Mouse (Mus musculus): ENCODE measurements around the gene Tsen2. TPM values are rescaled to one million over a fixed set of nuclear protein-coding genes. Genes with fewer than 3 reads are reported as not detected.

Tsen2 gene
- 35.0 and 36.9 TPM in 2 replicates for polyA plus RNA-seq (2015; fragmentation: Nextera tagmentation; extraction: Ambion mirVana)

DNA sequence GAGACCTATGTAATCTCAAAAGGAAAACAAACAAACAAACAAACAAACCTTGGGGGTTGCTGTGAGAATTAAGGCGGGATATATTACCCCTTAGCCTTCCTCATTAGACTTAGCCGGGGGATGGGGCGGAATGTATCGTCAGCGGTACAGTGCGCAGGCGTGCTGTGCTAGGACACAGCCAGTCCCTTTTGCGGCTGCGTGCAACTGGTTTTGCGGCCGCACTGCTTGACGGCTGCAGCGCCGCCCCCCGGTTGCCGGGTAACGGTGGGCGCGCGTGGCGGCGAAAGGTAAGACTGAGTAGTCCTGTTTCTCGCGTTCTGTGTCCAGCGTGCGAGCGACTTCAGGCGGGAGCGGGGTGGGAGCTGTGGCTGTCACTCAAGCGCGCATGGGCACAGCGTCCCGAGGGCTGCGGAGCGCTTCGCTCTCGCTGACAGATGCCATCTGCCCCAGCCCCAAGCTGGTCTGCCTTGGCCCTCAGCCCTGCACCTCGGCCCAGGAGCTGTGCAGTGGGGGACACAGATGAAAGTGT, at the start of gene Tsen2:
Gene Tsen2, plus strand, starts transcription at position 223 of the 529 bp plus-strand sequence.
- Histone ChIP-seq H3K27ac (peak within 1 kb of the TSS; percentile 73), H3K4me2 (peak within 1 kb of the TSS; percentile 77), H3K36me3 (ENCODE audit: poor library complexity, severe bottlenecking) (peaks cover 19% of the 10 kb centered on the region), H3K9ac (peak within 1 kb of the TSS; percentile 81), H3K4me1 (peaks cover 12% of the 10 kb centered on the region; the same call in 1 of the 2 replicates), H3K4me3 (peak within 1 kb of the TSS; percentile 71), H3K9me3 (replicated peaks) (no peaks in the 10 kb centered on the region), H3K27me3 (no peaks in the 10 kb centered on the region)
- peak; percentile 96 for ATAC-seq
- under 1% methylated on average over 38 of the region's 38 CpGs for WGBS

DNA sequence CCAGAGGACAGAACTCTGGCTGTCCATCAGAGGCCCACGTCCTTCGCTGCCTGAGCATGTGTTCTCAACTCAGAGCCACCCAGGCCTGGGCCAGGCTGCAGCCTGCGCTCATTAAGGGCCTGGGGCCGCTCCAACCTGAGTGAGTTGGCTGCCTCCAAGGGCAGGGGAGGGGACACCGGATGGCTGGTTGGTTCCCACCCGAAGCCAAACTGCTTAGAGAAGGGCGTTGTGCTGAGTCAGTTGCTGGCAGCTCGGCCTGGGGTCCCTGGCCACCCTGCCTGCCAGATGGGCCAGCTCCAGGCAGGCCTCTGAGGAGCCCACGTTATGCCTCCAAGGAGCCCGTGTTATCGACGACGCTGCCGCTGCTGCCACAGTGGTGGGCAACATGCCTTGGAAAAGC, 44.9 kb upstream of the Tsen2 start:
- Histone ChIP-seq H3K27me3 (no peaks in the 10 kb centered on the region), H3K9me3 (replicated peaks) (no peaks in the 10 kb centered on the region), H3K27ac (no peak overlapping the region), H3K4me3 (no peak overlapping the region), H3K36me3 (ENCODE audit: poor library complexity, severe bottlenecking) (no peaks in the 10 kb centered on the region), H3K4me1 (no peaks in the 10 kb centered on the region), H3K4me2 (no peak overlapping the region), H3K9ac (no peak overlapping the region)
- peak; percentile 59; the same call in 1 of the 2 replicates for ATAC-seq
- 76% methylated on average over 14 of the region's 14 CpGs for WGBS

GRCm38 (mm10) chr6:115500234-115500633, 44.2 kb upstream of the Tsen2 start:
- no peak for ATAC-seq
- no peak overlapping the region for H3K4me2 ChIP-seq
- WGBS: 84% methylated on average over 10 of the region's 10 CpGs
- H3K27ac ChIP-seq: no peak overlapping the region
- H3K9me3 ChIP-seq (replicated peaks): no peaks in the 10 kb centered on the region
- H3K4me1 ChIP-seq: no peaks in the 10 kb centered on the region
- H3K9ac ChIP-seq: no peak overlapping the region
- H3K4me3 ChIP-seq: no peak overlapping the region
- H3K27me3 ChIP-seq: no peaks in the 10 kb centered on the region
- H3K36me3 ChIP-seq (ENCODE audit: poor library complexity, severe bottlenecking): no peaks in the 10 kb centered on the region

DNA sequence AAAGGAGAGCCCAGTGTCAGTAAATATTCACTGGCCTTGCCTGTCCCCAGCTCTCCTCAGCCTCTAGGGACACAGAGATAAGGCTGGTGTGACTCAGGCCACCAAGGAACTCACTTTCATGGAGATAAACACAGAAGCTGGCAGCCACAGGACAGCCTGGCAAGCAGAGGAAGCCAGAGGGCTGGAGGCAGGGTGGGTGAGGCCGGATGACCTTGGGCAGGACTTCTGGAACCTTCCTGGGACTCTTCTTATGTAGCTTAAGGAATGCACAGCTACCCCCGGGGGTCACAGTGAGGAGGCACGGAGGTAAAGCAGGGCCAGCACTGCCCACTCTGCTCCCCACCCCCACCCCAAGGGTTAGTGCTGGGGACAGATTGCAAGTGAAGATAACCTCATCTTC, 43.3 kb upstream of the Tsen2 start:
- Histone ChIP-seq H3K9ac (no peak overlapping the region), H3K4me3 (no peak overlapping the region), H3K4me1 (no peaks in the 10 kb centered on the region), H3K4me2 (no peak overlapping the region), H3K27me3 (no peaks in the 10 kb centered on the region), H3K27ac (no peak overlapping the region), H3K9me3 (replicated peaks) (no peaks in the 10 kb centered on the region), H3K36me3 (ENCODE audit: poor library complexity, severe bottlenecking) (no peaks in the 10 kb centered on the region)
- no peak for ATAC-seq
- 70% methylated on average over 3 of the region's 3 CpGs for WGBS

- no peaks in the 10 kb centered on the region for H3K27me3 ChIP-seq
- ATAC-seq: no peak
- 96% methylated on average over 4 of the region's 4 CpGs for WGBS
Measured at GRCm38 (mm10) chr6:115503038-115503437, 41.4 kb upstream of the Tsen2 start.

GRCm38 (mm10) chr6:115503549-115504159, 40.8 kb upstream of the Tsen2 start:
- Histone ChIP-seq H3K27me3 (no peaks in the 10 kb centered on the region), H3K4me2 (no peak overlapping the region), H3K4me3 (no peak overlapping the region), H3K9ac (no peak overlapping the region), H3K4me1 (no peaks in the 10 kb centered on the region), H3K36me3 (ENCODE audit: poor library complexity, severe bottlenecking) (no peaks in the 10 kb centered on the region), H3K9me3 (replicated peaks) (no peaks in the 10 kb centered on the region; the same call in 1 of the 2 replicates), H3K27ac (no peak overlapping the region)
- no peak for ATAC-seq
- WGBS: 87% methylated on average over 10 of the region's 10 CpGs

More at GRCm38 (mm10) chr6:115503038-115503437, 41.4 kb upstream of the Tsen2 start:
- Histone ChIP-seq H3K9ac (no peak overlapping the region), H3K9me3 (replicated peaks) (no peaks in the 10 kb centered on the region), H3K4me3 (no peak overlapping the region), H3K36me3 (ENCODE audit: poor library complexity, severe bottlenecking) (no peaks in the 10 kb centered on the region), H3K4me2 (no peak overlapping the region), H3K27ac (no peak overlapping the region), H3K4me1 (no peaks in the 10 kb centered on the region)

DNA sequence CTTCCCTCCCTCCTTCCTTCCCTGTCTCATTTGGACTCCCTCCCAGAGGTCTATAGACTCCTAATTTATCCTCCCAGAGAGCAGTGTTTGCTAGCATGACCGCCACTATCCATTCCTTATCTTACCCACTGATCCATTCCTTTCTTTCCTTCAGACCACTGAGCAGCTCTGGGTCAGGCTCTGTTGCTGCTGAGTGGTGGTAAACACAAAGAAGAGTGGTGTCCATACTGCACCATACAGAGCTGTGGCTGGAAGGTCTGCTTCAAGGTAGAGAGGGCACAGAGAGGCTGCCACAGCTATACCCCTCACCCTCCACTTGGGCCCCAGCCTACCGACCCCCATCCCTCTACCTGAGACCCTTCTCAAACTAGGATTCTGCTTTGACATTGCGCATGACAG, 40.3 kb upstream of the Tsen2 start:
- WGBS: 79% methylated on average over 3 of the region's 3 CpGs
- no peak overlapping the region for H3K4me3 ChIP-seq
- no peaks in the 10 kb centered on the region; the same call in 1 of the 2 replicates for H3K9me3 ChIP-seq (replicated peaks)
- no peaks in the 10 kb centered on the region for H3K36me3 ChIP-seq (ENCODE audit: poor library complexity, severe bottlenecking)
- no peaks in the 10 kb centered on the region for H3K4me1 ChIP-seq
- H3K27me3 ChIP-seq: no peaks in the 10 kb centered on the region
- H3K4me2 ChIP-seq: no peak overlapping the region
- ATAC-seq: no peak
- H3K27ac ChIP-seq: no peak overlapping the region
- no peak overlapping the region for H3K9ac ChIP-seq

- 89% methylated on average over 5 of the region's 5 CpGs for WGBS
- no peak overlapping the region for H3K9ac ChIP-seq
- no peaks in the 10 kb centered on the region; the same call in 1 of the 2 replicates for H3K9me3 ChIP-seq (replicated peaks)
- H3K36me3 ChIP-seq (ENCODE audit: poor library complexity, severe bottlenecking): no peaks in the 10 kb centered on the region
- H3K4me2 ChIP-seq: no peak overlapping the region
- H3K27me3 ChIP-seq: no peaks in the 10 kb centered on the region
- no peak for ATAC-seq
- no peaks in the 10 kb centered on the region for H3K4me1 ChIP-seq
- no peak overlapping the region for H3K27ac ChIP-seq
- H3K4me3 ChIP-seq: no peak overlapping the region
Measured at GRCm38 (mm10) chr6:115504915-115505314, 39.5 kb upstream of the Tsen2 start.

DNA sequence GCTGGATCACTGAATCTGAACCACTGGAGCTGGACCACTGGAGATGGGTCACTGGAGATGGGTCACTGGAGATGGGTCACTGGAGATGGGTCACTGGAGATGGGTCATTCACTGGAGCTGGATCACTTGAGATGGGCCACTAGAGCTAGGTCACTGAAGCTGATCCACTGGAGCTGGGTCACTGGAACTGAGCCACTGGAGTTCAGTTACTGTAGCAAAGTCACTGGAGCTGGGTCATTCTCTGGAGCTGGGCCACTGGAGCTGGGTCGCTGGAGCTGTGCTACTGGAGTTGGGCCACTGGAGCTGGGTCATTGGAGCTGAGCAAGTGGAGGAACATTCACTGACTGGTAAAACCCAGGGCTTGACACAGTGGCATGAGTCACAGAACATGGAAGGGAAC, 38.0 kb upstream of the Tsen2 start:
- H3K27ac ChIP-seq: no peak overlapping the region
- ATAC-seq: no peak
- no peaks in the 10 kb centered on the region for H3K36me3 ChIP-seq (ENCODE audit: poor library complexity, severe bottlenecking)
- no peaks in the 10 kb centered on the region for H3K4me1 ChIP-seq
- no peak overlapping the region for H3K4me3 ChIP-seq
- no peaks in the 10 kb centered on the region for H3K27me3 ChIP-seq
- no peak overlapping the region for H3K9ac ChIP-seq
- no peaks in the 10 kb centered on the region; the same call in 1 of the 2 replicates for H3K9me3 ChIP-seq (replicated peaks)
- H3K4me2 ChIP-seq: no peak overlapping the region
- WGBS: 82% methylated on average over 1 of the region's 1 CpGs

DNA sequence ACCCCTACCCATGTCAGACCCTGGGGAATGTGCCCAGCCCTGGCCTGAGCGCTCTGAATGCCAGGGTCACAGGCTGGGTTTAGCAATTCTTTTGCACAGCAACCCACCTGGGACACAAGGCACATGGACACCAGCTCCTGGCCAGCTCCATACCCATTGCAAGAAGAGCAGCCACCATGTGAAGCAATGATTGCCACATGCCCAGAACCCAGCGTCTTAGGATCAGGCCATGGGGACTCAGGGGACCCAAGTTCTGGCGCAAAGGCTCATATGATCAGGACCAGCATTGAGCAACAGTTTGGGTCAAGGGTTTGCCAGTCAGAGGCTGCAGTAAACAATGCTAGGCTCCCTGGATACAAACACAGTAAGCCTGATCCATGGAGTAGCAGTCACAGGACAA, 33.0 kb upstream of the Tsen2 start:
- no peaks in the 10 kb centered on the region for H3K27me3 ChIP-seq
- 96% methylated on average over 3 of the region's 3 CpGs for WGBS
- no peak overlapping the region for H3K4me2 ChIP-seq
- H3K9ac ChIP-seq: no peak overlapping the region
- no peaks in the 10 kb centered on the region for H3K4me1 ChIP-seq
- no peaks in the 10 kb centered on the region; the same call in 1 of the 2 replicates for H3K9me3 ChIP-seq (replicated peaks)
- H3K27ac ChIP-seq: no peak overlapping the region
- H3K4me3 ChIP-seq: no peak overlapping the region
- no peak for ATAC-seq
- no peaks in the 10 kb centered on the region for H3K36me3 ChIP-seq (ENCODE audit: poor library complexity, severe bottlenecking)

DNA sequence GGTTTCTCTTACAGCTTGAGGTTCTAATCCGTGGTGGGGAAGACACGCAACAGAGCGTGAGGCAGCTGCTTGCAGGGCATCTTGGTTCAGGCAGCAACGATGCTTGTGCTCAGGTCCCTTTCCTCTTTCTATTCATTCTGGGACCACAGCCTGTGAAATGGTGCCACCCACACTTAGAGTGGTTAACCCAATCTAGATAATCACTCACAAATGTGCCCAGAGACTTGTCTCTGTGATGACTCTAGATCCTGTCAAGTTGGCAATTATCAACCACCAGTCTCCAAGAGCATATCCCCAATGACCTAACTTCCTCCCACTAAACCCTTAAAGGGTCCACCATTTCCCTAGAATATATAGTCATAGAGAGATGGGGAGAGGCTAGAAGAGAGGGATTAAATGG, 31.3 kb upstream of the Tsen2 start:
- 92% methylated on average over 4 of the region's 4 CpGs for WGBS
- Histone ChIP-seq H3K4me3 (no peak overlapping the region), H3K9ac (no peak overlapping the region), H3K4me2 (no peak overlapping the region), H3K27ac (no peak overlapping the region), H3K27me3 (no peaks in the 10 kb centered on the region), H3K4me1 (no peaks in the 10 kb centered on the region), H3K36me3 (ENCODE audit: poor library complexity, severe bottlenecking) (no peaks in the 10 kb centered on the region), H3K9me3 (replicated peaks) (no peaks in the 10 kb centered on the region; the same call in 1 of the 2 replicates)
- no peak for ATAC-seq

- no peaks in the 10 kb centered on the region for H3K9me3 ChIP-seq (replicated peaks)
- no peak overlapping the region for H3K4me2 ChIP-seq
- H3K27me3 ChIP-seq: no peaks in the 10 kb centered on the region
- WGBS: 76% methylated on average over 4 of the region's 4 CpGs
- H3K27ac ChIP-seq: no peak overlapping the region
- H3K9ac ChIP-seq: no peak overlapping the region
- no peak for ATAC-seq
- H3K4me3 ChIP-seq: no peak overlapping the region
- no peaks in the 10 kb centered on the region for H3K4me1 ChIP-seq
- no peaks in the 10 kb centered on the region for H3K36me3 ChIP-seq (ENCODE audit: poor library complexity, severe bottlenecking)
Measured at GRCm38 (mm10) chr6:115517904-115518303, 26.6 kb upstream of the Tsen2 start.

DNA sequence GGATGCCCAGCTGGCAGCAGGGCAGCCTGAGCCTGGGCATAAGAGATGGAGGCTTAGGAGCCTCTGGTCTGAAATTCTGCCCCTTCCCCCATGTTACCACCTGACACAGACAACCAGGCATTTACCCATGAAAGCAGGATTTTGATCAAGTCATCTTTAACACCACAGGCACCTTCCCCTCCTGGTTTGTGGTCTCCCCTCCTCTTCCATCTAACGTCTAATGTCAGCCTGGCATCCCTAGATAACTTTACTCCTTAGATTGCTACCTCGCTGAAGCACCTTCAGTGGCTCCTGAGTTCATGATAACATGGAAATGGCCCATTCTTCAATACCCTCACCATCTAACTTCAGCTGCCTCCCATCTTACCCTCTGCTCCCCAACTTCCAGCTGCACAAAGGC, 26.1 kb upstream of the Tsen2 start:
- Histone ChIP-seq H3K9me3 (replicated peaks) (no peaks in the 10 kb centered on the region), H3K4me1 (no peaks in the 10 kb centered on the region), H3K4me2 (no peak overlapping the region), H3K9ac (no peak overlapping the region), H3K27me3 (no peaks in the 10 kb centered on the region), H3K36me3 (ENCODE audit: poor library complexity, severe bottlenecking) (no peaks in the 10 kb centered on the region), H3K27ac (no peak overlapping the region), H3K4me3 (no peak overlapping the region)
- WGBS: 88% methylated on average over 2 of the region's 2 CpGs
- ATAC-seq: no peak
